Mouse (Mus musculus) intestine, embryonic 16.5 days (tissue): ENCODE results near the gene Phf7. TPM values are rescaled to one million over a fixed set of nuclear protein-coding genes. Genes with fewer than 3 reads are reported as not detected.

ENCODE experiments used
- ATAC-seq: fragments of 200-750 bp; cut with Nextera tagmentation; 2 replicates; pipeline ENCODE4 v1.8.0; 2017; ENCODE audit warnings: moderate TSS enrichment, moderate library complexity
- H3K27ac ChIP-seq: fragments of 300-500 bp; sonication (generic); 2 replicates; pipeline ENCODE4 v1.5.1; 2014; ENCODE audit warnings: mild to moderate bottlenecking, low read length
- H3K27me3 ChIP-seq: fragments of 300-500 bp; sonication (generic); replicated peaks from 2 replicates; pipeline ENCODE4 v1.6.1; 2014; ENCODE audit warnings: low read length, control low read depth, mixed read lengths; ENCODE audit not compliant: control insufficient read depth, insufficient read depth
- H3K36me3 ChIP-seq: fragments of 300-500 bp; sonication (generic); 2 replicates; pipeline ENCODE4 v1.6.1; 2014; ENCODE audit warnings: low read length, control low read depth; ENCODE audit not compliant: control insufficient read depth, insufficient read depth
- H3K4me1 ChIP-seq: fragments of 300-500 bp; sonication (generic); 2 replicates; pipeline ENCODE4 v1.6.1; 2014; ENCODE audit warnings: low read length, control low read depth, mixed read lengths; ENCODE audit not compliant: control insufficient read depth, insufficient read depth
- H3K4me2 ChIP-seq: fragments of 300-500 bp; sonication (generic); 2 replicates; pipeline ENCODE4 v1.6.1; 2014; ENCODE audit warnings: low read depth, low read length, control low read depth
- H3K4me3 ChIP-seq: fragments of 300-500 bp; sonication (generic); 2 replicates; pipeline ENCODE4 v1.5.1; 2014; ENCODE audit warnings: mild to moderate bottlenecking, low read length
- H3K9ac ChIP-seq: fragments of 300-500 bp; sonication (generic); 2 replicates; pipeline ENCODE4 v1.6.1; 2014; ENCODE audit warnings: low read depth, low read length
- H3K9me3 ChIP-seq: fragments of 300-500 bp; sonication (generic); 2 replicates; pipeline ENCODE4 v1.6.1; 2016; ENCODE audit warnings: low read length, control low read depth; ENCODE audit not compliant: control insufficient read depth
- WGBS: fragments of 180-500 bp; shearing (Covaris S2); extraction: QIAGEN DNeasy Blood & Tissue Kit; methylation state at CpG from one replicate; pipeline ENCODE4 v1.1.7; 2014; 5-methylcytosine and 5-hydroxymethylcytosine counted together
- polyA plus RNA-seq: library from polyadenylated mRNA; unstranded; fragments of >200 nt; fragmentation: Nextera tagmentation; extraction: Ambion mirVana; gene quantifications from 2 replicates; pipeline ENCODE4 v1.2.1, GENCODE M21; 2015

The Phf7 gene
- polyA plus RNA-seq, 1 experiment from 2014 or later, result 10.8 TPM

DNA sequence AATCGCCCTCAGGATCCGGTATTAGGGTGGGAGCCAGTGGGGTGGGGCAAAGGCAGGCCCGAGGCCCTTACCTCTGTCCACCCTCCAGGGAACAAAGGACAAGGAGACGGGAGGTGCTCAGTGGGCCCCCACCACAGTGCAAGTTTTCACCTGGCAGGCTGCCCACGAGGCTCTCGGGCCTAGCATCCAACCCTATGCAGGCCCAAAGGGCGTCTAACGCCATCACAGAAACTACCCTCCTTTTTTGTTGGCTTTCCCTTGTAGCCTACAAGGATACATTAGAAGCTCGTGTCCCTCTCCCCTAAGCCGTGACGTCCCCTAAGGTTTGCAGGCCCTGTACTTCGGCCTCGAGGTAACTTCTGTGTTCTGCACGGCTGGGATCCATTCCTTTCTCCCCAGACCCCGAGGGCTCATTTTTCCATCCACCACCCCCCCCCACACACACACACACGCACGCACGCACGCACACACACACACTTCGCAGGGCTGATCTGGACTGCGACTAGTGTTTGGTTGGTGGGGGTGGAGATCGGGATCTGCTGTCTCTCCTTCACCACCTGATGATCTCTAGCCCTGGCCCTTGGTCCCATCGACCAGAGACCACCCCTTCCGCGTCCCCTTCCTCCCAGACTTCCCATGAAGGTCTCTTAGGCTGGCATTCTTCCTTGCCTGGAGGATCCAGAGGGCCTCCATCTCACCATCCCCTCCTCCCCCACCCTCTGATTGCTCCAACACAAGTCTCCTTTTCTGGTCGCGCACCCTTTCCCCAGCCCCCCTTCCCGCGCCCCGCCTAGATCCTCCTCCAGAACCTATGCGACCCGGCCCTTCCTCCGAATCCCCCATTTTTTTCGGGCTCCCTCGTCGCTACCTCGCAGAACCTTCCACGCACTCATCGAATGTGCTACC is 45.3 kb downstream of the Phf7 start:
- peak; percentile 72 for ATAC-seq
- under 1% methylated on average over 39 of the region's 39 CpGs for WGBS

DNA sequence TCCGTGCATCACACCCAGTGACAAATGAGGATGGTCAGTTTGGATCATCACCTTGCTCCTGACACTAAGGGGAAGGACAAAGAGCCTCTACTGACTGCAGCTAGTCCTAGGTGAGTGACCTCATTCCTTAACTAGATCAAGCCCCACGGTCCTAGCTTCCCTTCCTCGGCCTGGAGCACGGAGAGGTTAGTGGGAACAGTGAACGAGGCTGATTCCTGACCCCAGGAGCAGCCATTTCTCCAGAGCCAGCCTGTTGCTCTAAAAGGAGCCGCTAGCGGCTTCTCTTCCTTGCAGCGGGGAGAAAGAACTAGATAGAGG is 45.9 kb downstream of the Phf7 start:
- peak; percentile 12 for ATAC-seq
- Histone ChIP-seq H3K9ac (peak overlapping the region; percentile 98), H3K4me1 (peaks cover 16% of the 10 kb centered on the region), H3K27me3 (no peaks in the 10 kb centered on the region), H3K4me3 (peak overlapping the region; percentile 84), H3K36me3 (peaks cover 14% of the 10 kb centered on the region), H3K27ac (peak overlapping the region; percentile 94), H3K4me2 (peak overlapping the region; percentile 85), H3K9me3 (no peaks in the 10 kb centered on the region)
- 8% methylated on average over 8 of the region's 8 CpGs for WGBS

More for the DNA sequence above, 45.3 kb downstream of the Phf7 start:
- H3K27me3 ChIP-seq, result no peaks in the 10 kb centered on the region
- H3K4me1 ChIP-seq, result peaks cover 16% of the 10 kb centered on the region
- H3K4me3 ChIP-seq, result peak overlapping the region; percentile 84
- no peaks in the 10 kb centered on the region for H3K9me3 ChIP-seq
- H3K9ac ChIP-seq, result peak overlapping the region; percentile 98
- peak overlapping the region; percentile 85 for H3K4me2 ChIP-seq
- peaks cover 14% of the 10 kb centered on the region for H3K36me3 ChIP-seq
- peak overlapping the region; percentile 94 for H3K27ac ChIP-seq

- Histone ChIP-seq H3K36me3 (peaks cover 14% of the 10 kb centered on the region), H3K27ac (peak overlapping the region; percentile 94), H3K9me3 (no peaks in the 10 kb centered on the region), H3K4me1 (peaks cover 16% of the 10 kb centered on the region), H3K27me3 (no peaks in the 10 kb centered on the region), H3K4me2 (peak overlapping the region; percentile 85), H3K9ac (peak overlapping the region; percentile 98), H3K4me3 (peak overlapping the region; percentile 84)
- no peak for ATAC-seq
- 51% methylated on average over 4 of the region's 4 CpGs for WGBS
These were observed 46.3 kb downstream of the Phf7 start for GRCm38 (mm10) chr14:31204844-31205243.

GRCm38 (mm10) chr14:31200038-31200437 is 51.1 kb downstream of the Phf7 start:
- Histone ChIP-seq H3K27ac (no peak overlapping the region), H3K4me3 (no peak overlapping the region), H3K27me3 (no peaks in the 10 kb centered on the region), H3K9ac (no peak overlapping the region), H3K4me1 (peaks cover 12% of the 10 kb centered on the region), H3K36me3 (peaks cover 19% of the 10 kb centered on the region), H3K9me3 (no peaks in the 10 kb centered on the region), H3K4me2 (no peak overlapping the region)
- 63% methylated on average over 3 of the region's 3 CpGs for WGBS
- peak; percentile 39 for ATAC-seq

DNA sequence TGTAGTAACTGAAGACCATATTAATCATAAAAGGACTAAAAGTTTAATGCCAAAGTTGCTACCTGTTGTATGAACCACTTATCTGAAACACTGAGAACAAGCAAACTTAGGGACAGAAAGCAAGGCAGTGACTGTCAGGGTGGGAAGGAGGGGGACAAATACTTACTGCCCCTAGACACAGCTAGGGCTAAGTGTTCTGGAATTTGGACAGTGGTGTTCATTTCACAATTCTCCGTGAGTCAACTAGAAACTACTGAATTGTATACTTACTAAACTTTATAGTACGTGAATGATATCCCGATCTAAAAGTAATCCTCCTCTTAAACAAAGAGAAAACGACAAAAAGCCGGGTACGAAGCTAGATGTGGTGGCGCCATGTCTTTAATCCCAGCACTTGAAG is 51.5 kb downstream of the Phf7 start:
- Histone ChIP-seq H3K4me3 (no peak overlapping the region), H3K9me3 (no peaks in the 10 kb centered on the region), H3K36me3 (peaks cover 19% of the 10 kb centered on the region), H3K9ac (no peak overlapping the region), H3K4me1 (peaks cover 10% of the 10 kb centered on the region), H3K27ac (no peak overlapping the region; the same call in 1 of the 2 replicates), H3K4me2 (no peak overlapping the region), H3K27me3 (no peaks in the 10 kb centered on the region)
- WGBS, result 94% methylated on average over 7 of the region's 7 CpGs
- no peak for ATAC-seq

DNA sequence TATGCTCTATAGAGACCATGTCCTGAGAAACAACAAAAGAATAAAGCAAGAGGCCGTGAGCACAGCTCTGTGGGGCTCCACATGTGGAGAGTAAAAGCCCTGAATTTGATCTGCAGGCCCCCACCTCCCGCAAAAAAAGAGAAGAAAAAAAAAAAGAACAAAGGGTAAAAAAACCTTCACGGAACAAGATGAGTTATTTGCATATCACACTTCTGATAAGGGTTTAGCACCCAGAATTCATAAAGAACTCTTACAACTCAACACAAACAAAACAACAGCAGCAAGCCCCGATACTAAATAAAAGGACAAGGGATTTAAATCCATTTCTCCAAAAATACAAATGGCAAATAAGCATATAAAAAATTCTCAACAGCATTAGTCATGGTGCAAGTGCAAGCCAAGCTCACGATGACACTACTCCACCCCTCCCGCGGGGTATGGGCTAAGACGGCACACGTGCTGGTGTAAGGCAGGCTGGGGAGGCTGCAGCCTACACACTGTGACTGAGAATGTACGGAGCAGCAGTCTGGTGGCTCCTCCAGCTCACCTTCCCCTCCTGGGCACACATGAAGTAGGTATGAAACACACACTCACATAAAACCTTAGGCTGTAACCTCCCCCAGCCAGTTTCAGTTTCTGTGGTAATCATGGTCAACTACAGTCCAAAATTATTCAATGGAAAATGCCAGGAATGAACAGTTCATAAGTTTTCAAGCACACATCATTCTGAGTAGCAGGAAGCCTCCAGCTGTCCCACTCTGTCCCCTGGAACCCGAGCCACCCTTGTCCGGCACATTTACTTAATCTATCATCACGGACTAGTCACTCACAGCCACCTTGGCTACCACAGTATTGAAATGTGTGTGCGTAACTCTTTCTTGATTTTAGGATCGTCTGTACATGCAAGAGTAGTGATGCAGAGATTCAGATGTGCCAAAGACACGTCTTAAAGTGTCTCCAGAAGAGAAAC is 53.3 kb downstream of the Phf7 start:
- no peaks in the 10 kb centered on the region for H3K27me3 ChIP-seq
- H3K27ac ChIP-seq, result 0 out of 2 replicates have a peak overlapping the region, but pooled peaks have one; percentile 33
- H3K4me1 ChIP-seq, result peaks cover 7% of the 10 kb centered on the region; the same call in 1 of the 2 replicates
- H3K4me2 ChIP-seq, result no peak overlapping the region
- H3K36me3 ChIP-seq, result peaks cover 17% of the 10 kb centered on the region
- H3K9ac ChIP-seq, result no peak overlapping the region
- H3K4me3 ChIP-seq, result no peak overlapping the region
- peak; percentile 35; the same call in 1 of the 2 replicates for ATAC-seq
- no peaks in the 10 kb centered on the region for H3K9me3 ChIP-seq
- 72% methylated on average over 16 of the region's 16 CpGs for WGBS

- H3K27me3 ChIP-seq, result no peaks in the 10 kb centered on the region
- ATAC-seq, result 0 out of 2 replicates have a peak, but pooled peaks have one; percentile 32
- peaks cover 15% of the 10 kb centered on the region for H3K36me3 ChIP-seq
These were observed 55.1 kb downstream of the Phf7 start for GRCm38 (mm10) chr14:31195968-31196367.

GRCm38 (mm10) chr14:31195521-31195920 is 55.6 kb downstream of the Phf7 start:
- H3K9ac ChIP-seq, result no peak overlapping the region
- H3K36me3 ChIP-seq, result peaks cover 15% of the 10 kb centered on the region
- H3K4me2 ChIP-seq, result no peak overlapping the region
- WGBS, result 93% methylated on average over 4 of the region's 4 CpGs
- H3K4me1 ChIP-seq, result peaks cover 4% of the 10 kb centered on the region; the same call in 1 of the 2 replicates
- no peak overlapping the region; the same call in 1 of the 2 replicates for H3K27ac ChIP-seq
- no peak overlapping the region for H3K4me3 ChIP-seq
- no peak for ATAC-seq
- no peaks in the 10 kb centered on the region for H3K9me3 ChIP-seq
- no peaks in the 10 kb centered on the region for H3K27me3 ChIP-seq

More at GRCm38 (mm10) chr14:31195968-31196367, 55.1 kb downstream of the Phf7 start:
- Histone ChIP-seq H3K9ac (no peak overlapping the region), H3K27ac (no peak overlapping the region), H3K9me3 (no peaks in the 10 kb centered on the region), H3K4me2 (no peak overlapping the region), H3K4me1 (peaks cover 4% of the 10 kb centered on the region; the same call in 1 of the 2 replicates), H3K4me3 (no peak overlapping the region)
